Mouse (Mus musculus) ES-E14 (cell line): ENCODE data around the gene Arhgef26. TPM values are rescaled to one million over a fixed set of nuclear protein-coding genes. Genes with fewer than 3 reads are reported as not detected.

ENCODE experiments used
- DNase-seq: peaks from one replicate; pipeline ENCODE4 v3.0.0-alpha.2; 2013; ENCODE audit warnings: low read depth, low spot score
- H3K27ac ChIP-seq: 2 replicates; pipeline ENCODE4 v1.5.1; 2012; ENCODE audit warnings: low read depth, mild to moderate bottlenecking, low read length, moderate library complexity, mixed read lengths; ENCODE audit not compliant: poor library complexity, insufficient read depth, severe bottlenecking
- H3K36me3 ChIP-seq: 2 replicates; pipeline ENCODE4 v1.6.1; 2012; ENCODE audit warnings: mild to moderate bottlenecking, low read length, moderate library complexity, mixed read lengths; ENCODE audit not compliant: control insufficient read depth, poor library complexity, insufficient read depth, severe bottlenecking
- H3K4me1 ChIP-seq, 2 experiments: fragments of 150-350 bp in 1 of 2; sonication (generic) in 1 of 2; 2 replicates each; pipeline ENCODE4 v1.6.1; 2012; ENCODE audit warnings: low read length in 2 of 2, mild to moderate bottlenecking in 1 of 2, mixed read lengths in 1 of 2; ENCODE audit not compliant: control insufficient read depth in 2 of 2, insufficient read depth in 2 of 2, poor library complexity in 1 of 2
- H3K4me3 ChIP-seq, 2 experiments: fragments of 150-350 bp in 1 of 2; sonication (generic) in 1 of 2; 2 replicates each; pipeline ENCODE4 v1.5.1; 2012; ENCODE audit warnings: low read length in 2 of 2, low read depth in 1 of 2, mild to moderate bottlenecking in 1 of 2, mixed read lengths in 1 of 2; ENCODE audit not compliant: insufficient read depth in 1 of 2, poor library complexity in 1 of 2, severe bottlenecking in 1 of 2
- H3K9ac ChIP-seq: 2 replicates; pipeline ENCODE4 v1.6.1; 2012; ENCODE audit warnings: low read depth, mild to moderate bottlenecking, low read length, mixed read lengths; ENCODE audit not compliant: poor library complexity, insufficient read depth, severe bottlenecking
- H3K9me3 ChIP-seq: fragments of 150-350 bp; sonication (generic); 2 replicates; pipeline ENCODE4 v1.6.1; 2012; ENCODE audit warnings: low read depth, mild to moderate bottlenecking, low read length; ENCODE audit not compliant: control insufficient read depth, insufficient read depth
- CHD2 ChIP-seq: IDR thresholded peaks from 2 replicates; pipeline ENCODE4 v1.6.1; 2014; ENCODE audit warnings: mild to moderate bottlenecking, low read depth, low read length, inconsistent platforms
- HCFC1 ChIP-seq: IDR thresholded peaks from 2 replicates; pipeline ENCODE4 v1.6.1; 2012; ENCODE audit warnings: low read length, inconsistent platforms, borderline replicate concordance; ENCODE audit not compliant: insufficient read depth
- MAFK ChIP-seq: IDR thresholded peaks from 2 replicates; pipeline ENCODE4 v1.6.1; 2014; ENCODE audit warnings: mild to moderate bottlenecking, low read depth, low read length, inconsistent platforms; ENCODE audit not compliant: insufficient read depth
- ZC3H11A ChIP-seq: IDR thresholded peaks from 2 replicates; pipeline ENCODE4 v1.6.1; 2012; ENCODE audit warnings: low read depth, mild to moderate bottlenecking, inconsistent platforms, low read length, borderline replicate concordance
- ZNF384 ChIP-seq: IDR thresholded peaks from 2 replicates; pipeline ENCODE4 v1.6.1; 2012; ENCODE audit warnings: low read depth, low read length, inconsistent platforms
- in situ Hi-C, 2 experiments: fragments of 600-800 bp; cut with MboI; formaldehyde crosslinking; loops; one replicate each; pipeline ENCODE4 v1.15.1; 2025; ENCODE audit warnings: low sequenced_read_pairs in 2 of 2, inconsistent platforms in 1 of 2; ENCODE audit not compliant: unreplicated experiment in 2 of 2
- total RNA-seq: library from RNA; depleted of rRNA; stranded (reverse); fragments of 300-350 nt; gene quantifications from 2 replicates; pipeline ENCODE4 v1.2.3, GENCODE M21; 2012

Gene Arhgef26
- total RNA-seq, 1 experiment: 5.9 TPM

DNA sequence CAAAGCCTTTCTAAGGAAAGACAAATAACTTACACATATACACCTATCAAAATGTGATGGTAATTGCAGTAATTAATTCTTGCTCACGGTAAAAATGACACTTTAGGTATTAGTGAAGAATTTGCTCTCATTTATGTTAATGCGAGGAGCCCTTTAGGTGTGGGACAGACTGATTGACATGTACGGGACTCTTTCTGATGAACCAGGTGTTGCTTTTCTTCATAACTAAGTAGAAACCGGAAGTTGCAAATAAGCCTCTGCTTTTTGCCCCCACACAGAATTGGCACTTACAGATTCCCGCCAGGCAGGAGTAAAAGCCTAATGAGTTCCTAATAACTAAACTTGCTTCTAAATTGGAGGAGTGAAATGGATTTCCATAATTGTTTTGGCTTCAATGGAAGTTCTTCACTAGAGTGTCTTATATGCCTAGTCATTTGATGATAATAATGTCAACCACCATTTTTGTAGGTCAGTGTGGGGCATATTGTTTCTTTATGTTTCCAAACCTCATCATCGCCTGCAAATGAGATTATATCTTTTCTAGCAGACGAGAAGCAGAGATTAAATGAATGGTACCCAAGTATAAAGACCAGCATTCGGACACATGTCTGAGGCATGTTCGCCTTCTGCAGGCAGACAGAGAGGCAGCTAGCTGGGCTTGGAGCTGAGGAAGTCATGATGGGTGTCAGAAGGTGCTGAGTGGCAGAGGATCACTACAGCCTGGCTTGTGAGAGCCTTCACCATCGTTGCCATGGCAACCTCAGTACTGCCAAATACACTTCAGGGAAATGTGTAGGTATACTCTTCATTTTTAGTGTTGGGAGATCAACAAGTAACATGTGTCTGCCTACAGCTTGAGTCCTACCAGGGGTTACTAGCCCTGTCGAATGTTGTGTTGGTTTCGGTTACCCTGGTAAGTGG lies 61.9 kb downstream of the Arhgef26 start:
- Histone ChIP-seq H3K36me3 (no peaks in the 10 kb centered on the region), H3K9me3 (no peaks in the 10 kb centered on the region), H3K27ac (no peak overlapping the region), H3K4me1 (no peaks in the 10 kb centered on the region), H3K9ac (no peak overlapping the region), H3K4me3 (no peak overlapping the region)
- in situ Hi-C loops: no loop called here
- no peak for DNase-seq
- TF ChIP-seq ZC3H11A (no peak), ZNF384 (no peak), HCFC1 (no peak), MAFK (no peak), CHD2 (no peak)

DNA sequence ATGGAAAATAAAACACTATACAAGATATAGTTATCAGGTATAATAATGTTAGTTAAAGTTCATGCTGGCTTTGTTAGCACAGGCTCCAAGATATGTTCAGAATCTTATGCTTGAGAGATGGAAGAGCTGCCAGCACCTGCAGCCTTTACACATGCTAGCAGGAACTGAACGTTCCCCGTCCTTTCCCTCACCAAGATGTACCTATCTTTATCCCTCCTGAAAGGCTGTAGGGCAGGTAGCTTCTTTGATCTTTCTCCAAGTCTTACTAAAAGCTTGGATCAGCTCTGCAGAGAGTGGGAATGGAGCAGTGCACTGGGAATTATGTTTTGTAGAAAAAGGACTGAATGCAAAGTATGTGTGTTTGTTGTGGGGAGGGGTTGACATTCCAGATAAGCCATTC lies 64.3 kb downstream of the Arhgef26 start:
- Histone ChIP-seq H3K36me3 (no peaks in the 10 kb centered on the region), H3K9ac (no peak overlapping the region), H3K4me1 (no peaks in the 10 kb centered on the region), H3K4me3 (no peak overlapping the region), H3K9me3 (no peaks in the 10 kb centered on the region), H3K27ac (no peak overlapping the region)
- TF ChIP-seq ZNF384 (no peak), HCFC1 (no peak), CHD2 (no peak), MAFK (no peak), ZC3H11A (no peak)
- no peak for DNase-seq
- in situ Hi-C loops: no loop called here

DNA sequence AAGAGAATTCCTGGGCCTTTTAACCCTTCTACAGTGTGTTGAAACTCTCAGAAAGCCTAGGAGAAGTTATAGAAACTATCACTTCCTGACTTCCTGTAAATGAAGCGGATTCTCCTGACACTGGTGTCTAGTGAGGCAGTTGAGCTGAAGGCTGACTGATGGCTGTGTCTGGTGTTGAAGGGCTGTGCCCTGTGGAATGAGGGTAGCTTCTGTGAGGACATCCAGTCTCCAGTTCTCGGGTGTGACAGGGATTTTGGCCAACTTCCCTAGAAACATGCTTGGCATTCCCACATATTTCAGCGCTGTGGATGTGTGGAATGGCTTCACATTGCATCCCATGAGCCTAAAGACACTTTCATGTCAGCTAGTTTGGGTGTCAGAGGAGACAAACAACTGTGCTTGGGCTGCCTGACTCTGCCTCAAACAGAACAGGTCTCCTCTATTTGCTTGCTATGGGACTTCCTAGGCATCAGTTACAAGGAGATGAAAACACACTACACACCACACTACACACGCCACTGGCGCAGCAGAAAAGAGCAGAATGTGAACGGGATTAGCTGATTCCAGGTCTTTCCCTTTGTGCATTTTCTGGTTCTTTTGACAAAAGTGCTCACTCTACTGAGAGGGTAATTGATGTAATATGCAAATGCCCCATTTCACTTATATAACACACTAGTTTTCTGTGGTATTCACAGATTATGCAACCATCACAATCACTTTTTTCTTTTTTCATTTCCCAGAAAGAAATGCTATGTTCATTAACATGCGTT lies 66.5 kb downstream of the Arhgef26 start:
- in situ Hi-C loops: no loop called here
- H3K36me3 ChIP-seq: no peaks in the 10 kb centered on the region
- TF ChIP-seq CHD2: no peak
- no peak overlapping the region for H3K4me3 ChIP-seq
- no peak overlapping the region for H3K9ac ChIP-seq
- H3K27ac ChIP-seq: no peak overlapping the region
- no peak for DNase-seq
- no peaks in the 10 kb centered on the region for H3K4me1 ChIP-seq
- H3K9me3 ChIP-seq: no peaks in the 10 kb centered on the region

DNA sequence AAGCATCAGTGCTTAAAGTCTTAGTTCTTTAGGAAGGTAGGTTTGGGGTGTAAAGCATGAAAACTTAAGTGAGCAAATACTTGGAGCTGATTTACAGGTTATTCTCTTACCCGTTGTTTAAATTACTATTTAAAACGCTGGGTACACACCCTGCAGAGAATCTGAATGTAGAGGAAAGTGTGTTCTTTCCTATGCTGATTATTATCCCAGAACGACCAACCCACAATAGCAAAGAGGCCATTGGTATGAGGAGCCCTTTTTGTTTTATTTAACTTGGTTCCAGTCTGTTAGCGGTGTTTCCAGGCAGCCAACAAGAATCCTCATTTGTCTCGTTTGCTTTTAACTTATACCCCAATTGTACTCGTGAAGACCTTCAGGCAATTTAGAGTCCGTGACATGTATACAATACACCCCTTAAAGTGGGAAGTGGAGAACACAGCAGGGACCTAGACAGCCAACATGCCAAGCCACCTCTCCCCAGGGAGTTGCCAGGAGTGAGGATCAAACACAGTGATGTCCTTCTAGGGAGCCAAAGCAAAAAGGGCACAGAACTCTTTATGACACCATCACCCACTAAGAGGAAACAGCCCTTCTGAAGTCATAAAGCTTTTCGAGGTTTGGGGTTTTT lies 71.5 kb downstream of the Arhgef26 start:
- DNase-seq: no peak
- Histone ChIP-seq H3K36me3 (no peaks in the 10 kb centered on the region), H3K9me3 (no peaks in the 10 kb centered on the region), H3K9ac (no peak overlapping the region), H3K4me1 (no peaks in the 10 kb centered on the region), H3K27ac (no peak overlapping the region), H3K4me3 (no peak overlapping the region)
- no peak for TF ChIP-seq HCFC1
- TF ChIP-seq MAFK: no peak
- no peak for TF ChIP-seq ZC3H11A
- no peak for TF ChIP-seq ZNF384
- TF ChIP-seq CHD2: no peak
- in situ Hi-C loops: no loop called here
